Mouse (Mus musculus) heart, embryonic 11.5 days (tissue): ENCODE data around the gene Mex3b. TPM values are rescaled to one million over a fixed set of nuclear protein-coding genes. Genes with fewer than 3 reads are reported as not detected.

Experiments used
- ATAC-seq: fragments of 200-750 bp; cut with Nextera tagmentation; replicated peaks from 2 replicates; pipeline ENCODE4 v1.8.0; 2017; ENCODE audit warnings: moderate library complexity; ENCODE audit not compliant: insufficient number of reproducible peaks, low FRiP score, low TSS enrichment
- H3K27ac ChIP-seq: fragments of 300-500 bp; sonication (generic); 2 replicates; pipeline ENCODE4 v1.5.1; 2014; ENCODE audit warnings: mild to moderate bottlenecking, low read depth, low read length
- H3K27me3 ChIP-seq: fragments of 300-500 bp; sonication (generic); 2 replicates; pipeline ENCODE4 v1.6.1; 2014; ENCODE audit warnings: mild to moderate bottlenecking, low read length, mixed read lengths; ENCODE audit not compliant: control insufficient read depth, insufficient read depth
- H3K36me3 ChIP-seq: fragments of 300-500 bp; sonication (generic); 2 replicates; pipeline ENCODE4 v1.6.1; 2014; ENCODE audit warnings: mild to moderate bottlenecking, low read length, moderate library complexity, mixed read lengths; ENCODE audit not compliant: control insufficient read depth, insufficient read depth
- H3K4me1 ChIP-seq: fragments of 300-500 bp; sonication (generic); 2 replicates; pipeline ENCODE4 v1.6.1; 2014; ENCODE audit warnings: low read length; ENCODE audit not compliant: control insufficient read depth, insufficient read depth
- H3K4me2 ChIP-seq: fragments of 300-500 bp; sonication (generic); 2 replicates; pipeline ENCODE4 v1.6.1; 2014; ENCODE audit warnings: mild to moderate bottlenecking, moderate library complexity
- H3K4me3 ChIP-seq: fragments of 300-500 bp; sonication (generic); 2 replicates; pipeline ENCODE4 v1.5.1; 2014; ENCODE audit warnings: low read depth, low read length
- H3K9ac ChIP-seq: fragments of 300-500 bp; sonication (generic); 2 replicates; pipeline ENCODE4 v1.6.1; 2014; ENCODE audit warnings: mild to moderate bottlenecking, low read depth, low read length, moderate library complexity
- H3K9me3 ChIP-seq: fragments of 300-500 bp; sonication (generic); replicated peaks from 2 replicates; pipeline ENCODE4 v1.6.1; 2016; ENCODE audit warnings: low read length; ENCODE audit not compliant: control insufficient read depth
- WGBS: fragments of 180-500 bp; shearing (Covaris S2); extraction: QIAGEN DNeasy Blood & Tissue Kit; methylation state at CpG from one replicate; pipeline ENCODE4 v1.1.7; 2014; ENCODE audit not compliant: insufficient replicate concordance; 5-methylcytosine and 5-hydroxymethylcytosine counted together
- polyA plus RNA-seq: library from polyadenylated mRNA; unstranded; fragments of >200 nt; fragmentation: Nextera tagmentation; extraction: Ambion mirVana; gene quantifications from 2 replicates; pipeline ENCODE4 v1.2.1, GENCODE M21; 2014

Gene Mex3b
- polyA plus RNA-seq = 10.8 and 12.2 TPM in 2 replicates

GRCm38 (mm10) chr7:82867271-82868121 lies at the start of gene Mex3b:
Gene Mex3b (plus strand): TSS chr7:82867333.
- H3K4me1 ChIP-seq = peaks cover 17% of the 10 kb centered on the region
- ATAC-seq = no peak
- H3K9me3 ChIP-seq = no peaks in the 10 kb centered on the region
- H3K9ac ChIP-seq = peak within 1 kb of the TSS; percentile 97
- H3K27me3 ChIP-seq = no peaks in the 10 kb centered on the region
- H3K27ac ChIP-seq = peak within 1 kb of the TSS; percentile 98
- under 1% methylated on average over 87 of the region's 87 CpGs for WGBS
- H3K36me3 ChIP-seq = no peaks in the 10 kb centered on the region
- H3K4me2 ChIP-seq = peak within 1 kb of the TSS; percentile 96
- peak within 1 kb of the TSS; percentile 84 for H3K4me3 ChIP-seq

GRCm38 (mm10) chr7:82819541-82819940 lies 47.6 kb upstream of the Mex3b start:
- peaks cover 3% of the 10 kb centered on the region; the same call in 1 of the 2 replicates for H3K9me3 ChIP-seq
- WGBS = 88% methylated on average over 7 of the region's 7 CpGs
- no peak overlapping the region for H3K4me2 ChIP-seq
- H3K4me1 ChIP-seq = no peaks in the 10 kb centered on the region
- no peak overlapping the region for H3K9ac ChIP-seq
- no peak for ATAC-seq
- H3K4me3 ChIP-seq = no peak overlapping the region
- H3K27ac ChIP-seq = no peak overlapping the region
- H3K36me3 ChIP-seq = no peaks in the 10 kb centered on the region
- no peaks in the 10 kb centered on the region for H3K27me3 ChIP-seq

GRCm38 (mm10) chr7:82820661-82821060 lies 46.5 kb upstream of the Mex3b start:
- Histone ChIP-seq H3K9ac (no peak overlapping the region), H3K9me3 (peaks cover 3% of the 10 kb centered on the region; the same call in 1 of the 2 replicates), H3K27ac (no peak overlapping the region), H3K4me3 (no peak overlapping the region), H3K4me1 (no peaks in the 10 kb centered on the region), H3K4me2 (no peak overlapping the region), H3K36me3 (no peaks in the 10 kb centered on the region), H3K27me3 (no peaks in the 10 kb centered on the region)
- no peak for ATAC-seq
- 68% methylated on average over 4 of the region's 4 CpGs for WGBS

GRCm38 (mm10) chr7:82821501-82821900 lies 45.6 kb upstream of the Mex3b start:
- WGBS = 76% methylated on average over 3 of the region's 3 CpGs
- H3K4me1 ChIP-seq = no peaks in the 10 kb centered on the region
- no peak overlapping the region for H3K9ac ChIP-seq
- no peak overlapping the region for H3K4me3 ChIP-seq
- no peaks in the 10 kb centered on the region for H3K36me3 ChIP-seq
- H3K4me2 ChIP-seq = no peak overlapping the region
- H3K9me3 ChIP-seq = peaks cover 3% of the 10 kb centered on the region; the same call in 1 of the 2 replicates
- H3K27ac ChIP-seq = no peak overlapping the region
- ATAC-seq = no peak
- H3K27me3 ChIP-seq = no peaks in the 10 kb centered on the region

GRCm38 (mm10) chr7:82822528-82822927 lies 44.6 kb upstream of the Mex3b start:
- Histone ChIP-seq H3K9ac (no peak overlapping the region), H3K27me3 (no peaks in the 10 kb centered on the region), H3K36me3 (no peaks in the 10 kb centered on the region), H3K4me3 (no peak overlapping the region), H3K4me1 (no peaks in the 10 kb centered on the region), H3K4me2 (no peak overlapping the region), H3K9me3 (no peaks in the 10 kb centered on the region), H3K27ac (no peak overlapping the region)
- WGBS = 23% methylated on average over 1 of the region's 1 CpGs
- no peak for ATAC-seq

GRCm38 (mm10) chr7:82828193-82828592 lies 38.9 kb upstream of the Mex3b start:
- Histone ChIP-seq H3K27ac (no peak overlapping the region), H3K36me3 (no peaks in the 10 kb centered on the region), H3K4me2 (no peak overlapping the region), H3K4me3 (no peak overlapping the region), H3K9me3 (no peaks in the 10 kb centered on the region), H3K4me1 (no peaks in the 10 kb centered on the region; the same call in 1 of the 2 replicates), H3K27me3 (no peaks in the 10 kb centered on the region), H3K9ac (no peak overlapping the region)
- WGBS = 41% methylated on average over 2 of the region's 2 CpGs
- no peak for ATAC-seq

GRCm38 (mm10) chr7:82829516-82829915 lies 37.6 kb upstream of the Mex3b start:
- ATAC-seq = no peak
- H3K4me3 ChIP-seq = no peak overlapping the region

GRCm38 (mm10) chr7:82834471-82834870 lies 32.7 kb upstream of the Mex3b start:
- ATAC-seq = no peak
- Histone ChIP-seq H3K4me1 (no peaks in the 10 kb centered on the region), H3K27me3 (no peaks in the 10 kb centered on the region), H3K4me2 (no peak overlapping the region), H3K9ac (no peak overlapping the region), H3K27ac (no peak overlapping the region), H3K36me3 (no peaks in the 10 kb centered on the region), H3K4me3 (no peak overlapping the region), H3K9me3 (no peaks in the 10 kb centered on the region)
- 60% methylated on average over 4 of the region's 4 CpGs for WGBS

More at GRCm38 (mm10) chr7:82829516-82829915, 37.6 kb upstream of the Mex3b start:
- WGBS = 72% methylated on average over 3 of the region's 3 CpGs
- Histone ChIP-seq H3K9ac (no peak overlapping the region), H3K36me3 (no peaks in the 10 kb centered on the region), H3K9me3 (no peaks in the 10 kb centered on the region), H3K27me3 (no peaks in the 10 kb centered on the region), H3K4me2 (no peak overlapping the region), H3K27ac (no peak overlapping the region), H3K4me1 (no peaks in the 10 kb centered on the region; the same call in 1 of the 2 replicates)
